Mouse (Mus musculus): ENCODE measurements at regions not wholly inside any gene's neighbourhood (a gene's known extent, or its start where the extent isn't known, plus 50 kb on each side); places are given as distances from the start of the nearest gene placed in this dataset.
A peak's percentile ranks its signal among the peaks of the same experiment; 100 is the strongest.

DNA sequence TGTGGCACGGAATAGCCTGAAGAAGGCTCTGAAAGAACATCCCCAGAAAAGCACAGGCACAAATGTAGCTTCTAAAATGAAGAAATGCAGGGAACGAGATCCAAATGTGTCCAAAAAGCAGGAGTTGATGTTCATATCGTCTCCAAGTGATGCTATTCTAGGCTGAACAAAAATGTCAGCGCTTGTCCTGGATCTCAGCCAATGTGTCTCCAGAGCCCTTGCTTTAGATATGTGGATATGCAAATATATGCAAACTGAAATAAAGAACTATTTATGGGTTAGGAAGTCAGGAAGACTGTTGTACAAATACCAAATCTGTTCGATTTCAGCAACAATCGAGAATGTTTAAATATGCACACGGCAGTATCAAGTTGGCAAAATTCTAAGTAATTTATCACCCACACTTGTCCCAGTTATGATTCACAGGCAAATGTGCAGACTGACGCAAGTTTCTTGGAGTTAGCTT is 320.4 kb downstream of the Synb start:
- Histone ChIP-seq H3K36me3 (ENCODE audit: control insufficient read depth, insufficient read depth, low read length) (no peaks in the 10 kb centered on the region), H3K4me2 (ENCODE audit: low read depth, low read length) (no peak overlapping the region), H3K27ac (ENCODE audit: low read length) (no peak overlapping the region), H3K9me3 (ENCODE audit: control insufficient read depth, low read length) (no peaks in the 10 kb centered on the region), H3K9ac (ENCODE audit: low read depth, low read length) (no peak overlapping the region), H3K4me1 (ENCODE audit: control insufficient read depth, insufficient read depth, low read length) (no peaks in the 10 kb centered on the region), H3K4me3 (ENCODE audit: low read length) (no peak overlapping the region), H3K27me3 (replicated peaks; ENCODE audit: control insufficient read depth, insufficient read depth, low read length) (no peaks in the 10 kb centered on the region)
- ATAC-seq: no peak
- WGBS: 71% methylated on average over 8 of the region's 8 CpGs

DNA sequence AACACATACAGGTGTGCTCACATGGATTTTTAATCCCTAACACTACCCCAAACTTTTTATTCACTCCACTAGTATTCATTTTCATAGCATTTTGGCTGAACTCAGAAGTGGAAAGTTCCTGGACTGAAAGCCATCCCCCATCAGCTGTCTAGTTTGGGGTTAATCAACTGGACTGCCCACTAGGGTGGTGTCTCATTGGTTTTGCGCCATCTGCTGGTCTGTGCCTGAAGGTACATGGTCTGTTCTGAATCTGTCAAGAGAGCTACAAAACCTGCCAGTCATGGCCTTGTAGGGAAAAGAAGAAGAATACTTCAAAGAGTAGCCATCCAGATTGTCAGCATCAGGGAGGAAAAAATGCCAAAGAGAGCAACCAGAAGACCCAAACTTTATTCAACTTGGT is 327.3 kb downstream of the Synb start:
- no peak for ATAC-seq

DNA sequence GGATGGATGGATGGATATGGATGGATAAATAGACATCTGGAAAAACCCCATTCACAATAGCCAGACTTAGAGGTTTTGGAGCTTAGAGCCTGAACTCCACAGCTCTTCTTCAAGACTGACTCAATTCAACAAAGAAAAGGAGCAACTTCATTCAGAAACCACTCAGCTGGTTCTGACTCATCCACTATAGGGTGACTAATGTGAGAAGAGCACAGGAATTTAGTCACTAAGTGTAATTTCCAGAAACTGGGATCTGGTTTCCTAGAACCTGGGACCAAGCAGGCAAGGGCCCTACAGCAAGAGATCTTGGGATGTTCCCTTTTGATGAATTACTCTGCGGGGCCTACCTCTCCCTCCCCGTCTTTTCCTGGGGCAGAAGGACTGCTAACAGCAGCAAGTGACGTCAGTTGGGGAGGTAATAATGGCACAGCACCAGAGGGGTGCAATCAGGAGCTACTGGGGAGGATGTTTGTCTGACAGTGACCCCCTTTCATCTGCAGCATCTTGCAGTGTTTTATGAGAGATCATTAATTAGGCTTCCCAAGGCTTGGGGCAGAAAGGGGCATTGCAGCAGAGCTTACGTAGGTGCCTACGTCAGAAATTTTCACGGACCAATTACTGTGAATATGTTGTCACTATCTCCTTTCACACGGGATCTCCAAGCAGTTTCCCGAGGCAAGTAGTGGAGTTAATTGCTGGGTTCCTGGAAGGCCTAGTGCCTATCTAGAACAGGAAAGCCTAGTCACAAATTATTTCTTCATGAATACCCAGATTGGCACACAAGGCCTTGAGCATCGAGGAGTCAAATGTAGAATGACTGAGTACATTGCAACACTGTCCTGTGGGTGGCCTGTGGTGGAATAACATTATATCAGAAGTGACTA is 339.3 kb downstream of the Synb start:
- no peaks in the 10 kb centered on the region for H3K27me3 ChIP-seq (replicated peaks; ENCODE audit: control insufficient read depth, insufficient read depth, low read length)
- H3K4me1 ChIP-seq (ENCODE audit: control insufficient read depth, insufficient read depth, low read length): no peaks in the 10 kb centered on the region
- 78% methylated on average over 9 of the region's 9 CpGs for WGBS
- H3K36me3 ChIP-seq (ENCODE audit: control insufficient read depth, insufficient read depth, low read length): no peaks in the 10 kb centered on the region
- no peak for ATAC-seq
- no peak overlapping the region for H3K4me3 ChIP-seq (ENCODE audit: low read length)
- no peak overlapping the region for H3K4me2 ChIP-seq (ENCODE audit: low read depth, low read length)
- H3K27ac ChIP-seq (ENCODE audit: low read length): no peak overlapping the region
- H3K9me3 ChIP-seq (ENCODE audit: control insufficient read depth, low read length): no peaks in the 10 kb centered on the region
- H3K9ac ChIP-seq (ENCODE audit: low read depth, low read length): no peak overlapping the region

More for the DNA sequence above, 327.3 kb downstream of the Synb start:
- H3K4me3 ChIP-seq (ENCODE audit: low read length): no peak overlapping the region
- no peak overlapping the region for H3K9ac ChIP-seq (ENCODE audit: low read depth, low read length)
- no peaks in the 10 kb centered on the region for H3K9me3 ChIP-seq (ENCODE audit: control insufficient read depth, low read length)
- WGBS: 3% methylated on average over 1 of the region's 1 CpGs
- no peak overlapping the region for H3K27ac ChIP-seq (ENCODE audit: low read length)
- H3K36me3 ChIP-seq (ENCODE audit: control insufficient read depth, insufficient read depth, low read length): no peaks in the 10 kb centered on the region
- H3K27me3 ChIP-seq (replicated peaks; ENCODE audit: control insufficient read depth, insufficient read depth, low read length): no peaks in the 10 kb centered on the region
- no peaks in the 10 kb centered on the region for H3K4me1 ChIP-seq (ENCODE audit: control insufficient read depth, insufficient read depth, low read length)
- no peak overlapping the region for H3K4me2 ChIP-seq (ENCODE audit: low read depth, low read length)

DNA sequence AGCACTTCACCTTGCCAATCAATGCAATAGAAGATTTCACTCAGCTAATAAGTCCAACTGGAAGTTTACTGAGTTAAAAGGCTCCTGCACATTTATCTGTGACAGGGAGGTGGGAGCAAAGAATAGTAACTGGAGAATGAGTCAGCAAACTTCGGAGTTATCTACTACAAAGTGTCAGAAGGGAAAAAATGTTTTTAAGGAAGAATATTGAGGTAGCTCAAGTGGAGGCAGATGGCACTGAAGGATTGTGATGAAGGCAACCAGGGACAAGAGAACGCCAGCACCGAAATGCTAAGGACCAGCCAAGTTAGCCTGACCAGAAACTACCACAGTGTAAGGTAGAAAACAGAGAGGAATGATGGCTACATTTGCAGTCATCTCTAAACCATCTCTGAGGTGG is 348.2 kb downstream of the Synb start:
- H3K9ac ChIP-seq (ENCODE audit: low read depth, low read length): no peak overlapping the region
- no peak overlapping the region for H3K4me3 ChIP-seq (ENCODE audit: low read length)
- H3K27me3 ChIP-seq (replicated peaks; ENCODE audit: control insufficient read depth, insufficient read depth, low read length): no peaks in the 10 kb centered on the region
- no peaks in the 10 kb centered on the region for H3K4me1 ChIP-seq (ENCODE audit: control insufficient read depth, insufficient read depth, low read length)
- H3K36me3 ChIP-seq (ENCODE audit: control insufficient read depth, insufficient read depth, low read length): no peaks in the 10 kb centered on the region
- H3K4me2 ChIP-seq (ENCODE audit: low read depth, low read length): no peak overlapping the region
- no peak overlapping the region for H3K27ac ChIP-seq (ENCODE audit: low read length)
- 82% methylated on average over 3 of the region's 3 CpGs for WGBS
- ATAC-seq: no peak
- no peaks in the 10 kb centered on the region for H3K9me3 ChIP-seq (ENCODE audit: control insufficient read depth, low read length)

DNA sequence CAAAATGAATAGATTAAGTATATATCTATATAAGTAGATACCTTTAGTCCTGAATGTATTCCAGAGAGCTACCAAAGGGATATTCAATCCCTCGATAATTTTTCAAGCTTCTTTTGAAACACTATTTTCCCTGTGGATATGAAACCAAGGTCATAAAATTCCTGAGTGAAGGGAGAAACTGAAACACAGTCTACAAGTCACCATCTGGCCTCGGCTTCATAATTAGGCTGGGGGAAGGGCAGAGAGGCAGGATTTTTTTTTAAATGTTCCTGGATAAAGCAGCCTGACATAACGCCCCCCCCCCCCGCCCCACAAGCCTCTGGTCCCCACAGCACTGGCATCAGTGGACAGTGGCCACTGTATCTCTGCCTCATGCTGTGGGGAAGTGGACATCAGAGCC is 348.7 kb downstream of the Synb start:
- Histone ChIP-seq H3K27me3 (replicated peaks; ENCODE audit: control insufficient read depth, insufficient read depth, low read length) (no peaks in the 10 kb centered on the region), H3K36me3 (ENCODE audit: control insufficient read depth, insufficient read depth, low read length) (no peaks in the 10 kb centered on the region), H3K9ac (ENCODE audit: low read depth, low read length) (no peak overlapping the region), H3K4me1 (ENCODE audit: control insufficient read depth, insufficient read depth, low read length) (no peaks in the 10 kb centered on the region), H3K9me3 (ENCODE audit: control insufficient read depth, low read length) (no peaks in the 10 kb centered on the region), H3K4me3 (ENCODE audit: low read length) (no peak overlapping the region), H3K27ac (ENCODE audit: low read length) (no peak overlapping the region), H3K4me2 (ENCODE audit: low read depth, low read length) (no peak overlapping the region)
- WGBS: 52% methylated on average over 4 of the region's 4 CpGs
- no peak for ATAC-seq

DNA sequence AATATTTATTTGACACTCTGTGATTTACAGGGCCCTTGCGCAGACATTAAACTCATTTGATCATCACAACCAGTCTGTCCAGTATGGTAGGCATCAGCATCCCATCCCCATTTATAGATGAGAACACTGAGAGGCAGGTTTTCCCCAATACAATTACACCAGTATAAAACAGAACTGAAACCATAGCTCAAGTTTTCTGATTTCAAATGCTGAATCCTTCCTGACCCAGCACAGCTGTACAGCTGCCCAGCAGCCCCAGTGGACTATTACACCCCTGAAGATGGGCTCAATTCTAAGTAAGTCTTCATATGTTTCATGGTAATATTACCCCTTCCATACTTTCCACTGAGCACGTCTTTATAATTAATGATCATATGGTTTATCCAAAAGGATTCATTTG is 352.3 kb downstream of the Synb start:
- Histone ChIP-seq H3K4me1 (ENCODE audit: control insufficient read depth, insufficient read depth, low read length) (no peaks in the 10 kb centered on the region), H3K4me3 (ENCODE audit: low read length) (no peak overlapping the region), H3K27ac (ENCODE audit: low read length) (no peak overlapping the region), H3K4me2 (ENCODE audit: low read depth, low read length) (no peak overlapping the region), H3K36me3 (ENCODE audit: control insufficient read depth, insufficient read depth, low read length) (no peaks in the 10 kb centered on the region), H3K9me3 (ENCODE audit: control insufficient read depth, low read length) (no peaks in the 10 kb centered on the region), H3K9ac (ENCODE audit: low read depth, low read length) (no peak overlapping the region), H3K27me3 (replicated peaks; ENCODE audit: control insufficient read depth, insufficient read depth, low read length) (no peaks in the 10 kb centered on the region)
- ATAC-seq: no peak
- WGBS: 86% methylated on average over 2 of the region's 2 CpGs

DNA sequence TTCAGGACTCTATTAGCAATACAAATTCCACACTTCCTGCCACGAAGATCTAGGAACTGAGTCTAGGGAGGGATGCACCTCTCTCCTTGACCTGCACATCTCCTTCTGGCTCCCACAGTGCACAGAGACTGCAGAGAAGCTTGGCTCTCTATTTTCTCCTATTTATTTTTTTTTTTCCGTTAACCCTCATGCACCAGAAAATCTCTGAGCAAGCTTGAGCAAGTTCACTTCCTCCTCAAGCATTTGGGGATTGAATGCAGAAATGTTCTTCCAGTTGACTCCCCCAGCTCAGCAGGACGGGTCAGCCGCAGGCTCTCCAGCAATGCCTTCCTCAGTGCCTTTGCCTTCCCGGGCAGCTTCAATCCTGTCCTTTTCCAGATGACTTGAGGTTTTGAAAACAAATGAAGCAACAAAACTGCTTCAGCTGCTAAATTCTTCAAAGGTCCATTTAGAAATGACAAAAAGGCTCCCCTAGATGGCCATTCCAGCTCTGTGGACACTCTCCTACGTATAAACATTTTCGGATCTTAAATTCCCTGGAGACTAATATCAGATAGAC is 352.9 kb downstream of the Synb start:
- 61% methylated on average over 7 of the region's 7 CpGs for WGBS
- H3K36me3 ChIP-seq (ENCODE audit: control insufficient read depth, insufficient read depth, low read length): no peaks in the 10 kb centered on the region
- H3K27ac ChIP-seq (ENCODE audit: low read length): no peak overlapping the region
- no peak for ATAC-seq
- no peaks in the 10 kb centered on the region for H3K4me1 ChIP-seq (ENCODE audit: control insufficient read depth, insufficient read depth, low read length)
- no peak overlapping the region for H3K4me3 ChIP-seq (ENCODE audit: low read length)
- H3K4me2 ChIP-seq (ENCODE audit: low read depth, low read length): no peak overlapping the region
- H3K9ac ChIP-seq (ENCODE audit: low read depth, low read length): no peak overlapping the region
- H3K9me3 ChIP-seq (ENCODE audit: control insufficient read depth, low read length): no peaks in the 10 kb centered on the region
- H3K27me3 ChIP-seq (replicated peaks; ENCODE audit: control insufficient read depth, insufficient read depth, low read length): no peaks in the 10 kb centered on the region

DNA sequence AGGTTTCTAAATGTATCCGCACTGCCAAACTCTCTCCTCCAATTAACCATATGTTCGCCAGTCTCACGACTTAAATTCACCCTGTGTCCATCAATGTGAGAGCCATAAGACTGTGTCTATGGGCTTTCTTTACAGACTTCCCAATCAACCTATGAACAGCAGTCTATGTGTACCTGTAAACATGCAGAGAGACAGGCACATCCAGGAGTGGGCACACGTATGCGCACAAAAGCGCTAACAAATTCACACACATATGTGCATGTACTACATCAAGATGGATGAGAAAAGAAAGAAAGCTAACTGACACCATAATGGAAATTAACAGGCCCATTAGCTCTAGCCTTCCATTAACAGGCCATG is 358.8 kb downstream of the Synb start:
- no peak overlapping the region for H3K27ac ChIP-seq (ENCODE audit: low read length)
- H3K4me2 ChIP-seq (ENCODE audit: low read depth, low read length): no peak overlapping the region
- no peak for ATAC-seq

DNA sequence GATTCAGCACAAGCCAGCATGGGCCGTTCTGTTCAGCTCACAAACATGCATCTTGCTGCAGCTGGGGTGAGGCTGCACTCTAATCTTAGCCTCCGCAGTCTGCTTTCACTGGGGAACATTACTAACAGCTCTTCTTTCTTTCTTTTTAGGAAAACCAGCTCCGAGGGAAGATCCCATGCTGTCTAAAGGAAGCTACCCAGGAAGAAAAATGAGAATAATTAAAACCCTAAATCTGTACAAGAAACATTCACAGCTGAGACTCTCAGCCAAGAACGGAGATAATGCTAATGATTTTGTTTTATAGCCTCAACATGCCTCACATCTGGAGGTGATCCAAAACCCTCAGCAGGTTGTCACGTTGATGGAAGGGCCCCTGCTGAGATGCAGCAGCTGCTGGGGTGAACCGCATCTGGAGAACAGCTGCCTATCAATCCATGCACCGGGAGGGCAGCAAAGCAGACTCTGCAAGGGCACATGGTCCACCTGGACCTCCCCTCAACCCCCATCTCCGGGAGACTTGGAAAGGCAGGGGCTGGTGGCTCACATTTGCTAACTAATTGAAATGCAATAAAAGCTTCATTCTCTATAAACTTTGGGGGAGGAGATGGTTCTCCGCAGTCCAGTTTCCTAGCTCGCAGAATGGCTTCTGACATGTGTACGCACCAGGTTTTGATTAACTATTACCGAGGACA is 359.3 kb downstream of the Synb start:
- Histone ChIP-seq H3K4me3 (ENCODE audit: low read length) (no peak overlapping the region), H3K36me3 (ENCODE audit: control insufficient read depth, insufficient read depth, low read length) (no peaks in the 10 kb centered on the region), H3K9me3 (ENCODE audit: control insufficient read depth, low read length) (no peaks in the 10 kb centered on the region), H3K4me1 (ENCODE audit: control insufficient read depth, insufficient read depth, low read length) (peaks cover 6% of the 10 kb centered on the region), H3K4me2 (ENCODE audit: low read depth, low read length) (no peak overlapping the region), H3K9ac (ENCODE audit: low read depth, low read length) (no peak overlapping the region), H3K27me3 (replicated peaks; ENCODE audit: control insufficient read depth, insufficient read depth, low read length) (no peaks in the 10 kb centered on the region), H3K27ac (ENCODE audit: low read length) (no peak overlapping the region)
- WGBS: 19% methylated on average over 12 of the region's 12 CpGs
- ATAC-seq: peak; percentile 68

More for the DNA sequence above, 358.8 kb downstream of the Synb start:
- no peaks in the 10 kb centered on the region for H3K9me3 ChIP-seq (ENCODE audit: control insufficient read depth, low read length)
- 59% methylated on average over 6 of the region's 6 CpGs for WGBS
- no peak overlapping the region for H3K9ac ChIP-seq (ENCODE audit: low read depth, low read length)
- H3K4me3 ChIP-seq (ENCODE audit: low read length): no peak overlapping the region
- H3K4me1 ChIP-seq (ENCODE audit: control insufficient read depth, insufficient read depth, low read length): peaks cover 6% of the 10 kb centered on the region
- no peaks in the 10 kb centered on the region for H3K27me3 ChIP-seq (replicated peaks; ENCODE audit: control insufficient read depth, insufficient read depth, low read length)
- H3K36me3 ChIP-seq (ENCODE audit: control insufficient read depth, insufficient read depth, low read length): no peaks in the 10 kb centered on the region

All from intestine, embryonic 16.5 days (tissue).